Comparison of ENCODE assay signal across 22 mouse cellular contexts in the genomic region with DNA sequence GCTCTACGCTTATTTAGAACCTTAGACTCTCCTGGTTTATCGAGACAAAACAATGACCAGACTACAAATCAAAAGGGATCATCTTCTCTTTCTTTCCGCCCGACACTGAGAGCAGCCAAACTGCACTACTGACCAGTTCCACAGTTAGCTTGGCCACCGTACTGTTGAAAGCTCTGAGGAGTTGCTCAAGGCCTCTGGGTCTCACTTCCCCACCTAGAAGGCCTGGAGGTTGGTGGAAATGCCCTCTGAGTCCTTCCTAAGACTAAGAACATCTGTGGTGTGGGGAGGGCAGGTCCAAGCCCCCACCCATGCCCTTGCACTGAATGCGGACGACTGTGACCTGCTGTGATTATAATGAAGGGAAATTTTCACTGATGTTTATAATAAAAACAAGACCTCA. TPM values are rescaled to one million over a fixed set of nuclear protein-coding genes. Genes with fewer than 3 reads are reported as not detected.
DNase-seq lines count a peak whose midpoint lies in the region; ATAC-seq lines count a peak whose summit lies in the region.
"Had no signal": no experiment of that assay in that cellular context is flagged by ENCODE, and none has a peak within 500 bp of the region (broad histone marks: within the 10 kb centered on the region; RNA-seq: fewer than 3 reads in every experiment).

No protein-coding gene starts in this region.

- H3K4me3 ChIP-seq in forebrain, embryonic 13.5 days = no peak overlapping the region
- no peak overlapping the region for H3K4me3 ChIP-seq in forebrain, embryonic 11.5 days (ENCODE audit: low read depth, low read length)
- no peak overlapping the region for H3K4me3 ChIP-seq in embryonic facial prominence, embryonic 10.5 days

- H3K27me3 ChIP-seq in forebrain, embryonic 13.5 days = no peaks in the 10 kb centered on the region
- no peaks in the 10 kb centered on the region for H3K27me3 ChIP-seq in forebrain, embryonic 11.5 days (ENCODE audit: control insufficient read depth, insufficient read depth, low read length)
- H3K27me3 ChIP-seq in embryonic facial prominence, embryonic 10.5 days (replicated peaks; ENCODE audit: low read depth, poor library complexity, severe bottlenecking) = no peaks in the 10 kb centered on the region
- H3K27me3 ChIP-seq: Patski had no signal

- DNase-seq in forebrain, embryonic 11.5 days (ENCODE audit: low spot score) = no peak
- no peak for DNase-seq in adrenal gland, postnatal 14 days
- DNase-seq in embryonic facial prominence, embryonic 10.5 days (ENCODE audit: low spot score) = no peak
- no peak for DNase-seq in layer of hippocampus, postnatal 25 days (ENCODE audit: extremely low spot score in 1 of 2, low spot score in 1 of 2)
- DNase-seq: adrenal gland, adult 2 months; adrenal gland, adult 8-10 months; adrenal gland, postnatal 10 days; adrenal gland, postnatal 25 days; adrenal gland, postnatal 36 days; B cell, adult 2 months; cerebellum, adult 11 months; cerebellum, adult 11-12 months; cerebellum, adult 18-20 months had no signal

- peaks cover 64% of the 10 kb centered on the region for H3K36me3 ChIP-seq in forebrain, embryonic 13.5 days (ENCODE audit: poor library complexity, severe bottlenecking)
- H3K36me3 ChIP-seq in forebrain, embryonic 11.5 days (ENCODE audit: control insufficient read depth, insufficient read depth, low read length) = peaks cover 9% of the 10 kb centered on the region; the same call in 1 of the 2 replicates
- peaks cover 38% of the 10 kb centered on the region for H3K36me3 ChIP-seq in embryonic facial prominence, embryonic 10.5 days (replicated peaks)
- H3K36me3 ChIP-seq: G1E had no signal

- 79% methylated on average over 7 of the region's 7 CpGs for WGBS in forebrain, embryonic 13.5 days
- WGBS in forebrain, embryonic 11.5 days = 86% methylated on average over 7 of the region's 7 CpGs
- 80% methylated on average over 7 of the region's 7 CpGs for WGBS in embryonic facial prominence, embryonic 10.5 days

- no peak overlapping the region for H3K4me2 ChIP-seq in forebrain, embryonic 13.5 days
- H3K4me2 ChIP-seq in forebrain, embryonic 11.5 days (ENCODE audit: low read depth, low read length, severe bottlenecking) = no peak overlapping the region

- H3K9ac ChIP-seq in forebrain, embryonic 13.5 days = 0 out of 2 replicates have a peak overlapping the region, but pooled peaks have one; percentile 12
- no peak overlapping the region for H3K9ac ChIP-seq in forebrain, embryonic 11.5 days (ENCODE audit: low read length)

- H3K27ac ChIP-seq in forebrain, embryonic 13.5 days = no peak overlapping the region
- no peak overlapping the region for H3K27ac ChIP-seq in forebrain, embryonic 11.5 days (ENCODE audit: low read depth, low read length)
- no peak overlapping the region for H3K27ac ChIP-seq in embryonic facial prominence, embryonic 10.5 days (replicated peaks)

- peaks cover 15% of the 10 kb centered on the region for H3K4me1 ChIP-seq in forebrain, embryonic 13.5 days
- H3K4me1 ChIP-seq in forebrain, embryonic 11.5 days (replicated peaks; ENCODE audit: control insufficient read depth, insufficient read depth, low read length) = 0 out of 2 replicates have a peak, but pooled peaks cover 2% of the 10 kb centered on the region
- no peaks in the 10 kb centered on the region for H3K4me1 ChIP-seq in embryonic facial prominence, embryonic 10.5 days

- ATAC-seq in forebrain, embryonic 13.5 days = no peak
- no peak for ATAC-seq in forebrain, embryonic 11.5 days (replicated peaks; ENCODE audit: low FRiP score)
- peak; percentile 81 for ATAC-seq in granulocyte monocyte progenitor cell, adult 5-6 weeks (replicated peaks; ENCODE audit: poor library complexity, severe bottlenecking)
- peak; percentile 62 for ATAC-seq in megakaryocyte, adult 5-6 weeks (ENCODE audit: poor library complexity, severe bottlenecking)
- peak; percentile 43 for ATAC-seq in megakaryocyte progenitor cell, adult 5-6 weeks (replicated peaks; ENCODE audit: poor library complexity)
- ATAC-seq: activated CD4-positive, CD25-positive, alpha-beta regulatory T cell, adult 4 months; CD4-positive, CD25-positive, alpha-beta regulatory T cell, adult 4 months; Patski had no signal

- peaks cover 3% of the 10 kb centered on the region; the same call in 1 of the 2 replicates for H3K9me3 ChIP-seq in forebrain, embryonic 13.5 days (replicated peaks)
- H3K9me3 ChIP-seq in forebrain, embryonic 11.5 days (ENCODE audit: control insufficient read depth, low read length) = no peaks in the 10 kb centered on the region
- no peaks in the 10 kb centered on the region for H3K9me3 ChIP-seq in embryonic facial prominence, embryonic 10.5 days

RNA-seq across cellular contexts. Expression of a gene that starts 9.1 kb away (rescaled TPM):
- 355 and 357 TPM in 2 replicates for polyA plus RNA-seq in forebrain, embryonic 13.5 days (2015; fragmentation: Nextera tagmentation; extraction: Ambion mirVana)
- 109 and 115 TPM in 2 replicates for polyA plus RNA-seq in forebrain, embryonic 11.5 days (2014; fragmentation: Nextera tagmentation; extraction: Ambion mirVana)
- not detected in 2 replicates for total RNA-seq in granulocyte monocyte progenitor cell, adult 5-6 weeks (2014; fragmentation: Nextera tagmentation)
- not detected in 2 replicates for total RNA-seq in granulocyte monocyte progenitor cell, adult 5-6 weeks (2017)
- total RNA-seq in megakaryocyte, adult 5-6 weeks (2015) = not detected in 2 replicates
- total RNA-seq in megakaryocyte, adult 5-6 weeks (2017) = 0.16 and 0.40 TPM in 2 replicates
- total RNA-seq in megakaryocyte progenitor cell, adult 5-6 weeks (2015) = 0.15 TPM in 1 of 2 replicates, not detected in the other
- total RNA-seq in megakaryocyte progenitor cell, adult 5-6 weeks (2017) = 0.41 and 0.92 TPM in 2 replicates
- 24.4 and 27.2 TPM in 2 replicates for total RNA-seq in adrenal gland, postnatal 14 days (2021)
- 52.1 and 56.3 TPM in 2 replicates for polyA plus RNA-seq in embryonic facial prominence, embryonic 10.5 days (2016; fragmentation: Nextera tagmentation; extraction: Ambion mirVana)
- total RNA-seq in layer of hippocampus, postnatal 25 days (2021) = 100 to 1,000 TPM; 178 to 179 TPM
- total RNA-seq: MEL had no signal
- polyA plus RNA-seq: activated CD4-positive, CD25-positive, alpha-beta regulatory T cell, adult 4 months; G1E had no signal

RNA-seq across cellular contexts. Expression of a gene that starts 23.9 kb away (rescaled TPM):
- 32.0 and 32.3 TPM in 2 replicates for polyA plus RNA-seq in forebrain, embryonic 13.5 days (2015; fragmentation: Nextera tagmentation; extraction: Ambion mirVana)
- 14.4 and 15.3 TPM in 2 replicates for polyA plus RNA-seq in forebrain, embryonic 11.5 days (2014; fragmentation: Nextera tagmentation; extraction: Ambion mirVana)
- total RNA-seq in granulocyte monocyte progenitor cell, adult 5-6 weeks (2014; fragmentation: Nextera tagmentation) = 19.7 and 21.6 TPM in 2 replicates
- 22.3 and 35.6 TPM in 2 replicates for total RNA-seq in granulocyte monocyte progenitor cell, adult 5-6 weeks (2017)
- 22.8 TPM in 2 replicates for total RNA-seq in megakaryocyte, adult 5-6 weeks (2015)
- total RNA-seq in megakaryocyte, adult 5-6 weeks (2017) = 104 TPM in 2 replicates
- total RNA-seq in megakaryocyte progenitor cell, adult 5-6 weeks (2015) = 7.8 and 9.5 TPM in 2 replicates
- total RNA-seq in megakaryocyte progenitor cell, adult 5-6 weeks (2017) = 40.1 and 40.7 TPM in 2 replicates
- total RNA-seq in adrenal gland, postnatal 14 days (2021) = 22.7 and 30.5 TPM in 2 replicates
- polyA plus RNA-seq in embryonic facial prominence, embryonic 10.5 days (2016; fragmentation: Nextera tagmentation; extraction: Ambion mirVana) = 25.2 and 26.4 TPM in 2 replicates
- total RNA-seq in layer of hippocampus, postnatal 25 days (2021) = 10 to 100 TPM; 32.7 to 34.1 TPM

RNA-seq across cellular contexts. Expression of a gene that starts 32.9 kb away (rescaled TPM):
- 133 and 157 TPM in 2 replicates for polyA plus RNA-seq in forebrain, embryonic 13.5 days (2015; fragmentation: Nextera tagmentation; extraction: Ambion mirVana)
- polyA plus RNA-seq in forebrain, embryonic 11.5 days (2014; fragmentation: Nextera tagmentation; extraction: Ambion mirVana) = 248 and 259 TPM in 2 replicates
- 148 and 183 TPM in 2 replicates for total RNA-seq in granulocyte monocyte progenitor cell, adult 5-6 weeks (2014; fragmentation: Nextera tagmentation)
- 153 and 168 TPM in 2 replicates for total RNA-seq in granulocyte monocyte progenitor cell, adult 5-6 weeks (2017)
- total RNA-seq in megakaryocyte, adult 5-6 weeks (2015) = 45.4 and 47.7 TPM in 2 replicates
- 77.2 TPM in 2 replicates for total RNA-seq in megakaryocyte, adult 5-6 weeks (2017)
- total RNA-seq in megakaryocyte progenitor cell, adult 5-6 weeks (2015) = 103 and 107 TPM in 2 replicates
- 150 and 151 TPM in 2 replicates for total RNA-seq in megakaryocyte progenitor cell, adult 5-6 weeks (2017)
- 53.9 and 60.2 TPM in 2 replicates for total RNA-seq in adrenal gland, postnatal 14 days (2021)
- 262 and 280 TPM in 2 replicates for polyA plus RNA-seq in embryonic facial prominence, embryonic 10.5 days (2016; fragmentation: Nextera tagmentation; extraction: Ambion mirVana)
- 1 to 10 TPM; 5.5 to 6.6 TPM for total RNA-seq in layer of hippocampus, postnatal 25 days (2021)

RNA-seq across cellular contexts. Expression of a gene that starts 36.3 kb away (rescaled TPM):
- polyA plus RNA-seq in forebrain, embryonic 13.5 days (2015; fragmentation: Nextera tagmentation; extraction: Ambion mirVana) = 45.4 and 53.9 TPM in 2 replicates
- polyA plus RNA-seq in forebrain, embryonic 11.5 days (2014; fragmentation: Nextera tagmentation; extraction: Ambion mirVana) = 39.4 and 40.7 TPM in 2 replicates
- total RNA-seq in granulocyte monocyte progenitor cell, adult 5-6 weeks (2014; fragmentation: Nextera tagmentation) = 25.1 and 62.6 TPM in 2 replicates
- 28.7 and 30.9 TPM in 2 replicates for total RNA-seq in granulocyte monocyte progenitor cell, adult 5-6 weeks (2017)
- total RNA-seq in megakaryocyte, adult 5-6 weeks (2015) = 24.0 and 26.1 TPM in 2 replicates
- 32.4 and 35.5 TPM in 2 replicates for total RNA-seq in megakaryocyte, adult 5-6 weeks (2017)
- total RNA-seq in megakaryocyte progenitor cell, adult 5-6 weeks (2015) = 24.3 and 26.1 TPM in 2 replicates
- total RNA-seq in megakaryocyte progenitor cell, adult 5-6 weeks (2017) = 28.4 and 32.8 TPM in 2 replicates
- 73.2 and 73.8 TPM in 2 replicates for total RNA-seq in adrenal gland, postnatal 14 days (2021)
- 54.4 and 56.7 TPM in 2 replicates for polyA plus RNA-seq in embryonic facial prominence, embryonic 10.5 days (2016; fragmentation: Nextera tagmentation; extraction: Ambion mirVana)
- total RNA-seq in layer of hippocampus, postnatal 25 days (2021) = 10 to 100 TPM; 35.1 to 45.1 TPM

Comparison
In these comparisons a context has a peak if more than half of its experiments do, and no peak if none do; other contexts are left out.
1. ATAC-seq: peak in granulocyte monocyte progenitor cell, adult 5-6 weeks (single experiment), megakaryocyte, adult 5-6 weeks (single experiment) and megakaryocyte progenitor cell, adult 5-6 weeks (single experiment); none in forebrain, embryonic 13.5 days (single experiment) and forebrain, embryonic 11.5 days (single experiment).
2. RNA of a gene that starts 9.1 kb away (total RNA-seq): 178 to 179 TPM in layer of hippocampus, postnatal 25 days and 24.4 to 27.2 TPM in adrenal gland, postnatal 14 days; 0.15 to 0.92 TPM in megakaryocyte progenitor cell, adult 5-6 weeks, 0.16 to 0.40 TPM in megakaryocyte, adult 5-6 weeks and not detected in granulocyte monocyte progenitor cell, adult 5-6 weeks; every median in the first group is over 10 times any median in the second.